Mouse (Mus musculus) forebrain, postnatal 0 days (tissue): ENCODE data around the gene Trpm5. TPM values are rescaled to one million over a fixed set of nuclear protein-coding genes. Genes with fewer than 3 reads are reported as not detected.

ENCODE experiments used
- ATAC-seq: fragments of 200-750 bp; cut with Nextera tagmentation; 2 replicates; pipeline ENCODE4 v1.8.0; 2017; ENCODE audit warnings: mild to moderate bottlenecking, moderate library complexity
- DNase-seq: peaks from one replicate; pipeline ENCODE4 v3.0.0-alpha.2; 2015
- H3K27ac ChIP-seq: fragments of 300-500 bp; sonication (generic); 2 replicates; pipeline ENCODE4 v1.5.1; 2014; ENCODE audit warnings: low read depth, mild to moderate bottlenecking, antibody characterized with exemption, low read length, moderate library complexity, mixed read lengths
- H3K27me3 ChIP-seq: fragments of 300-500 bp; sonication (generic); 2 replicates; pipeline ENCODE4 v1.6.1; 2014; ENCODE audit warnings: mild to moderate bottlenecking, low read length, mixed read lengths; ENCODE audit not compliant: insufficient read depth
- H3K36me3 ChIP-seq: fragments of 300-500 bp; sonication (generic); 2 replicates; pipeline ENCODE4 v1.6.1; 2014; ENCODE audit warnings: mild to moderate bottlenecking, moderate library complexity; ENCODE audit not compliant: insufficient read depth
- H3K4me1 ChIP-seq: fragments of 300-500 bp; sonication (generic); 2 replicates; pipeline ENCODE4 v1.6.1; 2014; ENCODE audit warnings: antibody characterized with exemption; ENCODE audit not compliant: insufficient read depth
- H3K4me2 ChIP-seq: fragments of 300-500 bp; sonication (generic); 2 replicates; pipeline ENCODE4 v1.6.1; 2014; ENCODE audit warnings: low read depth, mild to moderate bottlenecking, moderate library complexity
- H3K4me3 ChIP-seq: fragments of 300-500 bp; sonication (generic); 2 replicates; pipeline ENCODE4 v1.5.1; 2014; ENCODE audit warnings: low read depth, low read length, mixed read lengths
- H3K9ac ChIP-seq: fragments of 300-500 bp; sonication (generic); 2 replicates; pipeline ENCODE4 v1.6.1; 2014; ENCODE audit warnings: mild to moderate bottlenecking
- H3K9me3 ChIP-seq: fragments of 300-500 bp; sonication (generic); 2 replicates; pipeline ENCODE4 v1.6.1; 2016; ENCODE audit warnings: low read length
- CTCF ChIP-seq: sonication (generic); IDR thresholded peaks from 2 replicates; pipeline ENCODE4 v1.5.1; 2016; ENCODE audit warnings: antibody characterized with exemption, control low read depth, low read depth
- WGBS: fragments of 180-500 bp; shearing (Covaris S2); extraction: QIAGEN DNeasy Blood & Tissue Kit; methylation state at CpG from one replicate; pipeline ENCODE4 v1.1.7; 2014; 5-methylcytosine and 5-hydroxymethylcytosine counted together
- polyA plus RNA-seq: library from polyadenylated mRNA; unstranded; fragments of >200 nt; fragmentation: Nextera tagmentation; extraction: Ambion mirVana; gene quantifications from 2 replicates; pipeline ENCODE4 v1.2.1, GENCODE M21; 2015
- total RNA-seq: library from RNA; depleted of rRNA; stranded (reverse); fragments of >200 nt; gene quantifications from 2 replicates; pipeline ENCODE4 v1.2.3, GENCODE M21; 2014

The Trpm5 gene
- total and polyA plus RNA-seq, 2 experiments from 2014 or later = 1.1 to 1.3 TPM

DNA sequence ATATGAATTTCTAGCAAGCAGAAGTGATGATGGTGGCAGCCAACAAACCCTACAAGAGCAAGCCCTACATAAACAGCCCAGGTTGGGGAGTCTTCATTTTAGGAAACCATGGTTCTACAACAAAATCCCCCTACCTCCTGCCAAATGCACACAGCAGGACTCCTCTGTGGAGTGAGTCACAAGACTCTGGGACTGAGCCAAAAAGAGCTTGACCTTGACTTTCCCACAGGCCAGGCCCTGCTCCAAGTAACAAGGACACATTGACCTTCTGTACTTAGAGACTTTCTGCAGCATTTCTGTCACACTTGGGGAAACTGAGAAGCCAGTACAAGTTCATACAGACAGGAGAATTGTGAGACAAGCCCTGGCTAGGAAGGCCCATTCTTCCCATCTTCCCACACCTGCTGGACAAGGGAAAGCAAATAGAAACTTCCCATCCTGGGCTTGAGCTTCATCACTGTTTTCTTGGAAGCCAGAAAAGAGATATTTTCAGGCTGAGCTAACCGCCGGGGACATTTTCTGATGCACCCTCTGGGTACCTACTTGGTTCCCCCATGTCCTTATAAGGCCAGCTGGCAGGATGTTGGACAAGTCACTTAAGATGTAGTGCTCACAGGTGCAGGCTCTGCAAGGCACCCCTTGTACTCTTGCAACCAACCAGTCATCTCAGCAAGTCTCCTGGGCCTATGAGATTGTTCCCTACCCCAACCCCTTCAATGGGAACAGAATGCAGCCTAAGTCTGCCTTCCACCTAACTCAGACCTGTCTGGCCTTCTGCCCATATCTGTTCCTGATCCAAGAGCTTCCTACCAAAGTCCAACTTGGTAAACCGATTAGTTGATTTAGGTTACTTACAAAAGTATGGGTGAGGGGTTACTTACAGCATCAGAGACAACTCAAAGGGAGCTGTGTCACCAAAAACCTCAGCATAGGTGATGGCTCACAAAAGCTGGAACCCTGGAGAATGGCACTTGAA, 44.3 kb downstream of the Trpm5 start:
- Histone ChIP-seq H3K27me3 (no peaks in the 10 kb centered on the region), H3K9me3 (no peaks in the 10 kb centered on the region), H3K27ac (no peak overlapping the region), H3K9ac (no peak overlapping the region), H3K4me2 (no peak overlapping the region), H3K4me3 (no peak overlapping the region), H3K4me1 (peaks cover 15% of the 10 kb centered on the region), H3K36me3 (no peaks in the 10 kb centered on the region)
- DNase-seq (no peak), ATAC-seq (no peak)
- no peak for TF ChIP-seq CTCF
- WGBS = 100% methylated on average over 3 of the region's 3 CpGs

DNA sequence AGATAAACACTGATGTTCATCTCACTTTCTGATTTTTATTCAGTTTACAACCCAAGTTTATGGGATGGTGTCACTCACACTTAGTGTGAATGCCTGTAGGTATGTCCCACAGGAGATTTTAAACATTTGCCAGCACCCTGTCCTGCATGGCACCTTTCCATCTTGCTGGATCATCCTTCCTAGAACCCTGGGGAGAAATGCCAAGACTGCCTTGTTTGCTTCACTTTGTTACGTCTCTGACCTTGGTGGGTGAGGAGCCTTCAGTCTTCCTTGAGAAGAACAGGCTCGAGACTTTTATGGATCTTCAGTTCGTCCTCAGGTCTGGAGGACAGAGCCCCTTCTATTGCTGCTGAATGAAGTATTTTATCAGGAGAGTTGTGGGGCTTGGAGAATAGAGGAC, 45.1 kb downstream of the Trpm5 start:
- Histone ChIP-seq H3K4me1 (peaks cover 7% of the 10 kb centered on the region), H3K4me3 (no peak overlapping the region), H3K36me3 (no peaks in the 10 kb centered on the region), H3K27me3 (no peaks in the 10 kb centered on the region), H3K27ac (no peak overlapping the region), H3K9me3 (no peaks in the 10 kb centered on the region), H3K9ac (no peak overlapping the region), H3K4me2 (no peak overlapping the region)
- WGBS = 83% methylated on average over 3 of the region's 3 CpGs
- TF ChIP-seq CTCF = no peak
- ATAC-seq (no peak), DNase-seq (no peak)

DNA sequence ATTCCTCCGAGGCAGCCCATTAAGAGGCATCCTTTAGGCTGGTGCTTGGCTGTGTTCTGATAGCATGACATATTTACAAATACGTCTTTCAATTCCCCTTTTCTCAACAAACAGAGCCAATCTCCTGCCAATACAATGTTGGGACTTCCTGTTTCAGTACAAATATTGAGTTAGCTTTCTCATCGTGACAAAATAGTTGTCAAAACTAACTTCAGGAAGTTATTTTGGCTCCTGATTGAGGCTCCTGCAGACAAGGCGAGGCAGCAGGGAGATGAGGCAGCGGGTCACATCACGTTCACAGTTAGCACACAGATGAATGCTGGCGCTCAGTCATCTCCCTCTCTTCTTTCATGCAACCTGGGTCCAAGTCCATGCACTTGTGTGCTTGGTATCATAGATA, 48.1 kb downstream of the Trpm5 start:
- no peaks in the 10 kb centered on the region for H3K4me1 ChIP-seq
- H3K27ac ChIP-seq = no peak overlapping the region
- no peak overlapping the region for H3K4me2 ChIP-seq
- no peaks in the 10 kb centered on the region for H3K9me3 ChIP-seq
- H3K36me3 ChIP-seq = peaks cover 8% of the 10 kb centered on the region; the same call in 1 of the 2 replicates
- H3K9ac ChIP-seq = no peak overlapping the region
- DNase-seq (no peak), ATAC-seq (no peak)
- TF ChIP-seq CTCF = no peak
- H3K27me3 ChIP-seq = no peaks in the 10 kb centered on the region
- WGBS = 75% methylated on average over 7 of the region's 7 CpGs
- H3K4me3 ChIP-seq = no peak overlapping the region

DNA sequence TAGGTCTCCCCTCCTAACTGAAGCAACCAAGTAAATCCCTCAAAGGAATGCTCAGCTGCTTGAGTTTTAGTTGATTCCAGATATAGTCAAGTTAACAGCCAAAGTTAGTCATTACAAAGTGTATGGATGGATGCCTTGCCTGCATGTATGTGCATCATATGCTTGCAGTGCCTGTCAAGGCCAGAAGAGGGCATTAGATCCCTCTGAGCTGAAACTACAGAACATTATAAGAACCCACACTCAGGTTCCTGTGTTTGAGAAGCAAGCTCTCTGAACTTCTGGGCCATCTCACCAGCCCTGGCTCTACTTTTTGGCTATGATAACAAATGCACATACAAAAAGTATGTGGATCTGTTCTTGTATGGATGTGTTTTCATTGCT, 49.6 kb downstream of the Trpm5 start:
- peaks cover 8% of the 10 kb centered on the region; the same call in 1 of the 2 replicates for H3K36me3 ChIP-seq
- ATAC-seq (no peak), DNase-seq (no peak)
- no peak overlapping the region for H3K4me2 ChIP-seq
- no peak overlapping the region for H3K27ac ChIP-seq
- peak; percentile 30 for TF ChIP-seq CTCF
- no peak overlapping the region for H3K9ac ChIP-seq
- no peaks in the 10 kb centered on the region for H3K9me3 ChIP-seq
- H3K4me1 ChIP-seq = no peaks in the 10 kb centered on the region
- H3K4me3 ChIP-seq = no peak overlapping the region
- H3K27me3 ChIP-seq = no peaks in the 10 kb centered on the region

DNA sequence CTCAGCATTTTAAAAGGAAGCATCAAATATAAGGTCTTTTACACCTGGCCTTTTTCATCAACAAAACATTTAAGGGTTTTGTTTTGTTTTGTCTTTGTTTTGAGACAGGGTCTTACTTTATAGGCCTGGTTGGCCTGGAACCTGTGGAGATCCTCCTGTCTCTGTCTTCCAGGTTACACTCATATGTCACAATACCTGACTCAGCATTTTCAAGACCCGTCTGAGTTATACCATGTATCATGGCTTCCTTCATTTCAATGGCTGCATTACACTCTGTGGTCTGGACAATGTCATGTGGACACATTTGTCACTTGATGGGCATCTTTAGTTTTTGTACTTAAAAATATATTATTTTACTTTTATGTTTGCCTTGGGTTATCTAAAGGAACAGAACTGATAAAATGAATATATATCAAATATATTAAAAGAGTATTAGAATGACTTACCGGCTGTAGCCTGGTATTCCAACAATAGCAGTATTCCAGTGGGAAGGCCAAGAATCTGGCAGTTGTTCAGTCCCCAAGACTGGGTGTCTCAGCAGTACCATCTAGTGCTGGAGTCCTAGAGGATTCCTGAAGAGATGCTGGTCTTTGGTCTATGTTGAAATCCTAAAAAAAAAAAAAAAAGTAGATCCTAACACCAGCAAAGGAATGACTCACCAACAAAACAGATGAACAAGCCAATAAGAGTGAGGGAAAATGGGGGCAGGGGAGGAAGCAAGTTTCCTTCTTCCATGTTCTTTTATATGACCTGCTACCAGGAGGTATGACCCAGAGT, 50.2 kb downstream of the Trpm5 start:
- DNase-seq (no peak), ATAC-seq (no peak)
- TF ChIP-seq CTCF = no peak
- H3K27ac ChIP-seq = no peak overlapping the region
- H3K36me3 ChIP-seq = peaks cover 8% of the 10 kb centered on the region; the same call in 1 of the 2 replicates
- H3K27me3 ChIP-seq = no peaks in the 10 kb centered on the region
- no peak overlapping the region for H3K4me2 ChIP-seq
- WGBS = 95% methylated on average over 2 of the region's 2 CpGs
- no peaks in the 10 kb centered on the region for H3K9me3 ChIP-seq
- no peak overlapping the region for H3K9ac ChIP-seq
- no peaks in the 10 kb centered on the region for H3K4me1 ChIP-seq
- H3K4me3 ChIP-seq = no peak overlapping the region

DNA sequence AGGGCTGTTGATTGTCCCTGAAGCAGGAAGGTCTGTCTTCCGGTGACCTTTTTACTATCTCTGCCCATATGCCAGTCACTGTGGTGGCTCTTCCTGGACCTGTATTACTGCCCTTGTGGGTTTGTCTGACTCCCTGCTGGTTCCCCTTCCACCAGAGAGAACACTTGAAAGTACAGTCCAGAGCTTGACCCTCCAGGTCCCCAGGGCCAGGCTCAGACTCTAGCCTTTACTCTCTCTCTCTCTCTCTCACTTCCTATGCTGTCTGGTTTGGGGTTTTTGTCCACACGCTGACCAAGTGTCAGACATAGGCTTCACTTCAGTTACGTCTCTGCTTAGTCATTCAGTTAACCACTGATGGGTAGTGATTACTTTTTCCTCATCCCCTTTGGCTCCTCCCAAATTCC, 51.5 kb downstream of the Trpm5 start:
- Histone ChIP-seq H3K4me1 (no peaks in the 10 kb centered on the region), H3K36me3 (peaks cover 8% of the 10 kb centered on the region; the same call in 1 of the 2 replicates), H3K9ac (no peak overlapping the region), H3K27ac (no peak overlapping the region), H3K4me2 (no peak overlapping the region), H3K9me3 (no peaks in the 10 kb centered on the region), H3K4me3 (no peak overlapping the region), H3K27me3 (no peaks in the 10 kb centered on the region)
- DNase-seq (no peak), ATAC-seq (no peak)
- WGBS = 95% methylated on average over 3 of the region's 3 CpGs
- no peak for TF ChIP-seq CTCF

DNA sequence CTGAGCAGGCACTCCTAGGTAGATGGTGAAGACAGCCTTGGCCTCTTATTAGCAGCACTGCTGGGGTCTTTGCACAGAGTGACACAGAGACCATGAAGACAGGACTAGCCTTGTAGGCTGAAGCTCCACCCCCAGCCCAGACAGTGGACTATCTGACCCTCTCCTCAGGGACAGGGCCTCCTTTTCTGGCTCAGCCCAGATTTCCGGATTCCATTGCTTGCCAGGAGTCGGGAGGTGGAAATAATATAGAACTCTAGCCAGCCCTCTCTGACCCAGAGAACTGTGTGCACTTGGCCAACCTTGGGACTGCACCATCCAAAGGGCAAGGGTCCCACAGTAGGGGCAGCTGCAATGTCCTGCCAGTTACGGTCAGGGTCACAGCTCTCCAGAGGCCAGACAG, 52.4 kb downstream of the Trpm5 start:
- ATAC-seq (no peak), DNase-seq (no peak)
- H3K36me3 ChIP-seq = peaks cover 8% of the 10 kb centered on the region; the same call in 1 of the 2 replicates
- H3K4me1 ChIP-seq = no peaks in the 10 kb centered on the region
- H3K27ac ChIP-seq = no peak overlapping the region
- H3K4me2 ChIP-seq = no peak overlapping the region
- H3K9me3 ChIP-seq = no peaks in the 10 kb centered on the region
- H3K9ac ChIP-seq = no peak overlapping the region
- H3K4me3 ChIP-seq = no peak overlapping the region
- TF ChIP-seq CTCF = no peak
- no peaks in the 10 kb centered on the region for H3K27me3 ChIP-seq
- whole genome bisulfite sequencing = 68% methylated on average over 3 of the region's 3 CpGs
